Mouse (Mus musculus): Measurements from ENCODE around the gene Fbxo28. TPM values are rescaled to one million over a fixed set of nuclear protein-coding genes. Genes with fewer than 3 reads are reported as not detected.

Fbxo28 gene
- polyA plus RNA-seq, 1 experiment: 11.2 TPM

DNA sequence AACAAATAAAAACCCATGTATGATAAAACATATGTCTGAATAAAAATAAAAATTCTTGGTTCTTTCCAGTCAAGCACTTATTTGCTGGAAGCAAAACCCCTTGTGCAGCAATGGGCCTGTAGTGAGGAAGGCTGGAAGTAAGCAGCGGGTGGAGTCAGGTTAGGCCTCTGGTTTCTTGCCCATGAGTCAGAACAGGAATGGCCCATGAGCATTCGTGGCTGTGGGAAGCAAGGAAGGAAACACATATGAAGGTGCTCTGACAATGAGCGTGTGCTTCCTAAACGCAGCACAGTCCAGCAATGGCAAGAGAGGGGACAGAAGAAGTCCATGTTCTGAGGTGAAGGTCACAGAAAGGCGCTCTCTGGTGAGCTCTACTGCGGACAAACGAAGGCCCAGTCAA, 16.9 kb downstream of the Fbxo28 start:
- Histone ChIP-seq H3K4me3 (replicated peaks; ENCODE audit: extremely low read depth, low read depth, low read length) (no peak overlapping the region), H3K4me1 (ENCODE audit: control insufficient read depth, insufficient read depth, low read length) (peaks cover 2% of the 10 kb centered on the region)
- TF ChIP-seq POLR2A (IDR thresholded peaks at IDR 0.05; ENCODE audit: borderline replicate concordance, extremely low read depth, low read depth, low read length) (no peak), CTCF (IDR thresholded peaks at IDR 0.05; ENCODE audit: insufficient read depth, low read length) (no peak)
- DNase-seq: no peak
- WGBS: 86% methylated on average over 7 of the region's 7 CpGs

DNA sequence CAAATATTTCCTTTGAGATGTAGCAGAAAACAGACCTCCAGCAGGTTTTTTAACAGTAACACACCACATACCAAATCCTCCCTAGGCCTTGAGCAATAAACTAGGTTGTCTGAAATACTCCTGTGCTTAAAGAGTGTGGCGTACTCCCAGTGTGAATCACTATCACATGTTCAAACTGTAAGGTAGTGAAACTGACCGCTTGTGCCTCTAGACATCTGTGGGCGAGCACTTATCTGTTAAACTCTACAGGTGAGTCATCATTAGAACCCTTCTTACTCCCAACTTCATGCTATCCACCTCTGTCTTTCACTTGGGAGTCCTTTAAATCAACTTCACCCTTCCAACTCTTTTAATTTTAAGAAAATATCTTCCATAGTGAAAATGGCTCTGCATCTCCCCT, 18.3 kb downstream of the Fbxo28 start:
- TF ChIP-seq POLR2A (IDR thresholded peaks at IDR 0.05; ENCODE audit: borderline replicate concordance, extremely low read depth, low read depth, low read length) (no peak), CTCF (IDR thresholded peaks at IDR 0.05; ENCODE audit: insufficient read depth, low read length) (no peak)
- WGBS: 89% methylated on average over 3 of the region's 3 CpGs
- DNase-seq: no peak
- Histone ChIP-seq H3K4me3 (replicated peaks; ENCODE audit: extremely low read depth, low read depth, low read length) (no peak overlapping the region), H3K4me1 (ENCODE audit: control insufficient read depth, insufficient read depth, low read length) (peaks cover 2% of the 10 kb centered on the region)

DNA sequence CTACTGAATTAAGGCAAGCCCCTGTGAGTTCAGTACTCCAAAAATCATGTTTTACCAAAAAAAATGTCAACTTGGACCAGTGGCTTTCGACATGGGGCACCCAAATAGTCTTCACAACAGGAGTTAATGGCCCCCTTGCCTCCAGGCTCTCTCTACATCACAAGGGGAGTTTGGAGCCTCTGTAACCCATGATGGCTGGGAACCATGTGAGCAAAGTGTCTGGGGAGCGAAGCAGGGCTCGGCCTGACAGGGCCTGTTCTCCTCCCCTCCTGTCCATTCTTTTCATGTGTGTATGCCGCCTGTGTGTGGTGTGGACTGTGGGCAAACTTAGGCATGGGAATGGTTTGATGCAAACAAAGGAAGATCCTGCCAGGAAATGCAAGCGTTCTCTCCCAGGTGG, 27.2 kb downstream of the Fbxo28 start:
- 98% methylated on average over 5 of the region's 5 CpGs for WGBS
- DNase-seq: no peak
- no peaks in the 10 kb centered on the region for H3K4me1 ChIP-seq (ENCODE audit: control insufficient read depth, insufficient read depth, low read length)
- H3K4me3 ChIP-seq (replicated peaks; ENCODE audit: extremely low read depth, low read depth, low read length): no peak overlapping the region
- TF ChIP-seq CTCF (IDR thresholded peaks at IDR 0.05; ENCODE audit: insufficient read depth, low read length) (no peak), POLR2A (IDR thresholded peaks at IDR 0.05; ENCODE audit: borderline replicate concordance, extremely low read depth, low read depth, low read length) (no peak)

DNA sequence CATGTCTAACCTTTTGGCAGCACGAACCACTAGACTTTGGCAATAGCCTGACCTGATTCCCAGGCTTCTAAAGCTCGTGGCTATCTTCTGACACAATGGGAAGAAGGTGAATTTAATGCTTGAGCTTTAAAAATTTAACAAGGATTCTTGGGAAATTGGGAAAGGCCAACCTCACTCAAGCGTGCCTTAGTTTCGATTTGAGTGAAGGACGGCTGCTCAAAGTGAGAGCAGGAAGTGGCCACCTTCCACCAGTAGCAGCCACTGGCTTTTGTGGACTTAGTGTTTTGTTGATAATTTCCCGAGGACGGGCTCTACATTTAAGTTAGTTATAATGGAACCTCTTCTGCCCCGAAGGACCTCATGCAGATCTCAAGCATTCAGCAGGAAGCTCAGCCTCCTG, 28.2 kb downstream of the Fbxo28 start:
- Histone ChIP-seq H3K4me1 (ENCODE audit: control insufficient read depth, insufficient read depth, low read length) (no peaks in the 10 kb centered on the region), H3K4me3 (replicated peaks; ENCODE audit: extremely low read depth, low read depth, low read length) (no peak overlapping the region)
- TF ChIP-seq CTCF (IDR thresholded peaks at IDR 0.05; ENCODE audit: insufficient read depth, low read length) (no peak), POLR2A (IDR thresholded peaks at IDR 0.05; ENCODE audit: borderline replicate concordance, extremely low read depth, low read depth, low read length) (no peak)
- 90% methylated on average over 8 of the region's 8 CpGs for WGBS
- DNase-seq: no peak

DNA sequence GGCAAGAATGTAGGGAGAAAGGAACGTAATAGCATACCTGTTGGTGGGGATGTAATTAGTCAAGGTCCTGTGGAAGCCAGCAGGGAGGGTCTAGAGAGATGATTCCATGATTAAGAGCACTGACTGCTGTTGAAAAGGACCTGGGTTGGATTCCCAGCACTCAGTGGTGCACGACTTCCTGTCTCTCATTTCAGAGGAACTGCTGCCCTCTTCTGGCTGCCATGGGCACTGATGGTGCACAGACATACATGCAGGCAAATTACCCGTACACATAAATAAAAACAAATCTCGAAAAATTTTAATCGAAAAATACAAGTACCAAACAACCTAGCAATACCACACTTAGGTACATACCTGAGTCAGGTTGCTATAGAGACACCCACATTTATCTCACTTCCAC, 30.1 kb downstream of the Fbxo28 start:
- WGBS: 97% methylated on average over 5 of the region's 5 CpGs
- no peak overlapping the region for H3K4me3 ChIP-seq (replicated peaks; ENCODE audit: extremely low read depth, low read depth, low read length)
- no peak for DNase-seq
- H3K4me1 ChIP-seq (ENCODE audit: control insufficient read depth, insufficient read depth, low read length): no peaks in the 10 kb centered on the region
- TF ChIP-seq POLR2A (IDR thresholded peaks at IDR 0.05; ENCODE audit: borderline replicate concordance, extremely low read depth, low read depth, low read length) (no peak), CTCF (IDR thresholded peaks at IDR 0.05; ENCODE audit: insufficient read depth, low read length) (peak; percentile 43)

DNA sequence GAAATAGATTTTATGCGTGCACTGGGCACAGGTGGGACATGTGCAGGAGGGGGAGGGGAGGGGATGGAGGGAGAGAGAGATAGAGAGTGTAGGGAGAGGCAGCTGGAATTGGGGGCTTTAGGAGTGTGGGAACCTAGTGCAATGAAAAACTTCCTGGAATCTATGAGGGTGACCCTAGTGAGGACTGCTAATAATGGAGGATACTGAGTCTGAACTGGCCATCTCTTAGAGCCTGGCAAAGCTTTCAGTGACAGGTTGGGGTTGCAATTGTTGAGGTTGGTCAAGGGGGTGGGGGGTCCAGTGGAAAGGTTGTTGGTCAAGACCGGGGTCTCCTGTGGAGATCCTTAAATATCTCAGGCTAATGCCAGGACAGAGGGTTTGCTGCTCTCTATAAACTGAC, 31.1 kb downstream of the Fbxo28 start:
- 90% methylated on average over 2 of the region's 2 CpGs for WGBS

DNA sequence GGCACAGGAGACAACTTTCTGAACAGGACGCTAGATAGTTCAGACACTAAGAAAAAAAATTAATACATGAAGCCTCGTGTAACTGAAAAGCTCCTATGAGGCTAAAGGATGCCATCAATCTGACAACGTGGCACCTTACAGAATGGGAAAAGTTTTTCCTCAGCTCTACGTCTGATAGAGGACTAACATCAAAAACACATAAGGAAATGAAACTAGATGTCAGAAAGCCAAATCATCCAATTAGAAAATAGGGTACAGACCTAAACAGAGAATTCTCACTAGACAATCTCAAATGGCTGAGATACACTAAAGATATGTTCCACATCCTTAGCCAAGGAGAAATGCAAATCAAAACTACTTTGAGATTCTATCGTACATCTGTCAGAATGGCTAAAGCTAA, 32.0 kb downstream of the Fbxo28 start:
- Histone ChIP-seq H3K4me1 (ENCODE audit: control insufficient read depth, insufficient read depth, low read length) (peaks cover under 1% of the 10 kb centered on the region), H3K4me3 (replicated peaks; ENCODE audit: extremely low read depth, low read depth, low read length) (no peak overlapping the region)
- 49% methylated on average over 5 of the region's 5 CpGs for WGBS
- DNase-seq: no peak
- TF ChIP-seq POLR2A (IDR thresholded peaks at IDR 0.05; ENCODE audit: borderline replicate concordance, extremely low read depth, low read depth, low read length): no peak
- TF ChIP-seq CTCF (IDR thresholded peaks at IDR 0.05; ENCODE audit: insufficient read depth, low read length): no peak

More for the DNA sequence above, 31.1 kb downstream of the Fbxo28 start:
- Histone ChIP-seq H3K4me3 (replicated peaks; ENCODE audit: extremely low read depth, low read depth, low read length) (no peak overlapping the region), H3K4me1 (ENCODE audit: control insufficient read depth, insufficient read depth, low read length) (no peaks in the 10 kb centered on the region)
- TF ChIP-seq CTCF (IDR thresholded peaks at IDR 0.05; ENCODE audit: insufficient read depth, low read length) (no peak), POLR2A (IDR thresholded peaks at IDR 0.05; ENCODE audit: borderline replicate concordance, extremely low read depth, low read depth, low read length) (no peak)
- no peak for DNase-seq

DNA sequence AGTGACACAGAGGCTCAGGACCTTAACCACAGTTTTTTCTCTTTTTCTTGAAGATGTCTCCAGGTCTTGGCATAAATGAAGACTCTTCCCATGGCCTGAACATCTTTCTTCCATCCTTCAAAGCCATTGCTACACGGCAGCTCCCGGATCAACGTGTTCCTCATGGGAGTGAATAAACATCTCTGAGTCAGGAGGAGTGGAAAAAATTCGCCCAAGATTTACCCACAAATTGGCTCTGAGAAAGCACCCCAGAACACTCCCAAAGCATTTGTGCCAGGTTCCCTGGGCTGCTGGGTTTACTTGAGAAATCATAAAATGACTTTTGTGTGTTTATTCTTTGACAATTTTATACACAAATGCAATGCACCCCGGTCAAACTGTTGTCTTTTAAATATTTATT, 38.5 kb downstream of the Fbxo28 start:
- Histone ChIP-seq H3K4me1 (ENCODE audit: control insufficient read depth, insufficient read depth, low read length) (peaks cover 3% of the 10 kb centered on the region), H3K4me3 (replicated peaks; ENCODE audit: extremely low read depth, low read depth, low read length) (no peak overlapping the region)
- TF ChIP-seq CTCF (IDR thresholded peaks at IDR 0.05; ENCODE audit: insufficient read depth, low read length) (no peak), POLR2A (IDR thresholded peaks at IDR 0.05; ENCODE audit: borderline replicate concordance, extremely low read depth, low read depth, low read length) (no peak)
- 81% methylated on average over 5 of the region's 5 CpGs for WGBS
- no peak for DNase-seq

DNA sequence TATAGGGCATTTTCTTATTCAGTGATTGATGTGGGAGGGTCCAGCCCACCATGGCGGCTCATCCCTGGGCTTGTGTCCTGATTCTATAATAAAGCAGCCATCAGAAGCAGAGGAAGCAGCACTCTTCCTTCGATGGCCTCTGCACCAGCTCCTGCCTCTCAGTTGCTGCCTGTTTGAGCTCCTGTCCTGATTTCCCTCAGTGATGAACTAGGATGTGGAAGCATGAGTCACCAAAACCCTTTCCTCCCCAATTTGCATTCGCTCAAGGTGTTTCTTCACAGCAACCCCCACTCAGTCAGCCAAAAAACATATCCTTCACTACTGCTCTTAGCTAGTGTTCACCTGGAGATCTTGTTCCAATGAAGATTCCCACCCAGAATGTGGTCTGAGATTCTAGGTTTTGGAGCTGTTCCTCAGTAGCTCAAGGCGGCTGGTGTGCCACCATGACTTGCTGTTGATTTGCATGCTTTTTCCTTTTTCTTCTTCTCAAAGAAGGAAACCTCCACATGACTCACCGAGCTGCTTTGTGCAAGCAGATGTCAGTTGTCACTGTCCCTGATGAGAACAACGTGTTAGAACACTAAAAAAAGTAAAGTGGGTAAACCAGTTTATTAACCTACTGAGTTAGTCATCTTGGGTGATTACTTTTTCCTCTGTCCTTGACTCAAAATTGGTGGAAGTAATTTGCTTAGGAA, 39.1 kb downstream of the Fbxo28 start:
- Histone ChIP-seq H3K4me3 (replicated peaks; ENCODE audit: extremely low read depth, low read depth, low read length) (no peak overlapping the region), H3K4me1 (ENCODE audit: control insufficient read depth, insufficient read depth, low read length) (peaks cover 3% of the 10 kb centered on the region)
- WGBS: 78% methylated on average over 6 of the region's 6 CpGs
- TF ChIP-seq CTCF (IDR thresholded peaks at IDR 0.05; ENCODE audit: insufficient read depth, low read length): no peak
- no peak for TF ChIP-seq POLR2A (IDR thresholded peaks at IDR 0.05; ENCODE audit: borderline replicate concordance, extremely low read depth, low read depth, low read length)
- DNase-seq: no peak

DNA sequence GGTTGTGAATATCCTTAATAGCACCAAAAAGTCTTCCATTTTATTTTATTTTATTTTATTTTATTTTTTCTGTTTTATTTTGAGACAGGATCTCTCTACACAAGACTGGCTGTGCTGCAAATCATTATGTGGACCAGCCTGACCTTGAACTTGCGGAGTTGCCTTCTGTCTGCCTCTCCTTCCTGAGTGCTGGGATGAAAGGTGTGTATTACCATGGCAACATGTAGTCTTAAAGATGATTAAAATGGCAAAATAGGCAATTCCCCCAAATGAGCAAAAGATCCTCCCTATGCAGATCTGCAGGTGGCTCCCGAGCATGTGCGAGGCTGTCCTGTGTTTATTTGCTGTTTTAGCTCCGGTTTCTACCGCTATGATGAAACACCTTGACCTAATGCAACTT, 43.6 kb downstream of the Fbxo28 start:
- TF ChIP-seq CTCF (IDR thresholded peaks at IDR 0.05; ENCODE audit: insufficient read depth, low read length) (no peak), POLR2A (IDR thresholded peaks at IDR 0.05; ENCODE audit: borderline replicate concordance, extremely low read depth, low read depth, low read length) (no peak)
- H3K4me3 ChIP-seq (replicated peaks; ENCODE audit: extremely low read depth, low read depth, low read length): no peak overlapping the region

More for the DNA sequence above, 43.6 kb downstream of the Fbxo28 start:
- no peak for DNase-seq
- 87% methylated on average over 5 of the region's 5 CpGs for WGBS
- H3K4me1 ChIP-seq (ENCODE audit: control insufficient read depth, insufficient read depth, low read length): no peaks in the 10 kb centered on the region
